Mouse (Mus musculus): ENCODE data around the gene Btd. TPM values are rescaled to one million over a fixed set of nuclear protein-coding genes. Genes with fewer than 3 reads are reported as not detected.

The Btd gene
- 7.1 TPM for polyA plus RNA-seq (2014; fragmentation: Illumina TruSeq; extraction: RNeasy Lipid Tissue Mini Kit (QIAGEN cat#74804); ENCODE audit: low read depth, low replicate concordance)

DNA sequence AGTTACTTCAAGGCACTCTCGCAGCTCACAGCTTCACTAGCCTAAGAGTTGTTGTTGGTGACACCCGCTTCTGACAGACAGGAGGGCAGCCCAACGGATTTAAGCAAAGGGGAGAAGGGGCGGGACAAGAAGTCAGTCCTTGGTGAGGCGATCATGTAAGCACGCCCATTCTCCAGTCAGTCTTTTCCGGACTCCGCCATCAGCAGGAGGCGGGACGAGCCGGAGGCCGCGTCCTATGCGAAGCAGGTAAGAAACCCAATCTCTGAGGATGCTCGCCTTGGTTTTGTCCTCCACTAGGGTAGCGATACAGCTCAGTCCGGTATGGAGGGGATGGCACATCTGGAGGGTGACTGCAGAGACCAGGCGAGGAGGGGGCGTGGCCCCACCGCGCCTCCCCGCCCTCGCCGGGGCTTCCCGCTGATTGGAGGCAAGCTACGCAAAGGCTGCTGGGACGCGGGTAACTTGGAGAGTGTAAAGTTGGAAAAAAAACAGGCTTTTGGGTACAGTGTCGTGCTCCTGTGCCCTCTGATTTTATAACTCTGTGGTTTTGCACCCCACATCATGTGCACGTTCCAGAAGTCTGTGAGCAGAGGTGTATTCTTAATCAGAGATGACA, at the start of gene Btd, which contains the start of gene Hacl1:
Gene Btd, plus strand, starts transcription at position 139 of the 616 bp plus-strand sequence.
Gene Hacl1, minus strand, starts transcription at position 397 of the 616 bp plus-strand sequence.

DNA sequence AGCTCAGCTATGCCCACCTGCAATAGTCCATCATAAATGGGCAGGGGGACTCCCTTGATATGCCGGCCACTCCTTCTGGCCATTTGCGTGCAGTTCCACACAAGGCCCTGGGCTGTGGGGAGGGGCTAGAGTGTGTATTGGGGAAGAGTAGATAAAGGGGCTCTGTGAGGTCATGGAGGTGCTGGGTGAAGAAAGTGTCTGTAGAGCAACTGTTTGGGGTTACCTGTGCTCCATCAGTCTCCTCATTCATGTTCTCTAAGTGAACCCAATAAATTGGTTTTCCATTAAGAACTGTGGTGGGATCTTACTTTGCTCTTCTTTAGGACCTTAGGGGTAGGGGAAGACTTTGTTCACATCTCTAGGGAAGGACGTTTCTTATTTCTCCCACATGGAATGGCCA, 49.6 kb upstream of the Btd start, which contains the start of gene Colq:
Gene Colq, minus strand, starts transcription at position 101 of the 400 bp plus-strand sequence.

DNA sequence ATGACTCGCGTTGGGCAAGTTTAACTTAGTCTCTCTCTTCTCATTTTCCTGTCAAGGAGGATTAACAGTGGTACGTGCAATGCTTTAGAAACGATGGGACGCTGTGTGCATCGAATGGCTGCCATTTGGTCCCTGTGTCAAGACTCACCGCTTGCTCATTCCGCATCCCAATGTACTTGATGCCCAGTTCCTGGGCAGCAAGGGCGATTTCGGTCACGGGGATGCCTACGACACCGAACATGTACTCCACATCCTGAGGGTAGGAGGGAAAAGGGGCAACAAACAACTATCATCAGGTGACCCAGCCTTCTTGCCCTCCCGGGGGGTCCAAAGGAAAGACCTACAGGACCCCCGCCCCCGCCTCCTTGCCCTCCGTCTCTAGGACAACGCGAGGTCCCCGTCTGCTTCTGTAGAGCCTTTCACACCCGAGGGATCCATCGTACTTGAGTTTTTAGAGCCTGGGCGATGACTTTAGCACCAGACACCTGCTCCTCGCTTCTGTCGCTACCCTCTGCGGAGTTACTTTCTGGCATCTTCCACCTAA, 410 bp upstream of the Btd start, which contains the start of gene Gm49387:
Gene Gm49387, minus strand, starts transcription at position 533 of the 544 bp plus-strand sequence.

Other genes starting within 250 kb of the Btd start
- gene Sh3bp5, start 204.9 kb upstream of the Btd start, polyA plus RNA-seq (2014; fragmentation: Illumina TruSeq; extraction: RNeasy Lipid Tissue Mini Kit (QIAGEN cat#74804); ENCODE audit: low read depth, low replicate concordance): 125 TPM
- 91.3 TPM for gene Eaf1, start 146.6 kb upstream of the Btd start, polyA plus RNA-seq (2014; fragmentation: Illumina TruSeq; extraction: RNeasy Lipid Tissue Mini Kit (QIAGEN cat#74804); ENCODE audit: low read depth, low replicate concordance)
- gene Mettl6, start 146.0 kb upstream of the Btd start, polyA plus RNA-seq (2014; fragmentation: Illumina TruSeq; extraction: RNeasy Lipid Tissue Mini Kit (QIAGEN cat#74804); ENCODE audit: low read depth, low replicate concordance): 43.9 TPM
- gene Colq, start 49.7 kb upstream of the Btd start, polyA plus RNA-seq (2014; fragmentation: Illumina TruSeq; extraction: RNeasy Lipid Tissue Mini Kit (QIAGEN cat#74804); ENCODE audit: low read depth, low replicate concordance): not detected
- gene Gm49387, start 150 bp upstream of the Btd start, polyA plus RNA-seq (2014; fragmentation: Illumina TruSeq; extraction: RNeasy Lipid Tissue Mini Kit (QIAGEN cat#74804); ENCODE audit: low read depth, low replicate concordance): not detected
- gene Hacl1, start 258 bp downstream of the Btd start, polyA plus RNA-seq (2014; fragmentation: Illumina TruSeq; extraction: RNeasy Lipid Tissue Mini Kit (QIAGEN cat#74804); ENCODE audit: low read depth, low replicate concordance): 22.7 TPM
- 28.2 TPM for gene Ankrd28, start 189.6 kb downstream of the Btd start, polyA plus RNA-seq (2014; fragmentation: Illumina TruSeq; extraction: RNeasy Lipid Tissue Mini Kit (QIAGEN cat#74804); ENCODE audit: low read depth, low replicate concordance)

All from adrenal gland, adult 10 weeks (tissue).